Mouse (Mus musculus): ENCODE measurements at regions not wholly inside any gene's neighbourhood (a gene's known extent, or its start where the extent isn't known, plus 50 kb on each side); places are given as distances from the start of the nearest gene placed in this dataset.

DNA sequence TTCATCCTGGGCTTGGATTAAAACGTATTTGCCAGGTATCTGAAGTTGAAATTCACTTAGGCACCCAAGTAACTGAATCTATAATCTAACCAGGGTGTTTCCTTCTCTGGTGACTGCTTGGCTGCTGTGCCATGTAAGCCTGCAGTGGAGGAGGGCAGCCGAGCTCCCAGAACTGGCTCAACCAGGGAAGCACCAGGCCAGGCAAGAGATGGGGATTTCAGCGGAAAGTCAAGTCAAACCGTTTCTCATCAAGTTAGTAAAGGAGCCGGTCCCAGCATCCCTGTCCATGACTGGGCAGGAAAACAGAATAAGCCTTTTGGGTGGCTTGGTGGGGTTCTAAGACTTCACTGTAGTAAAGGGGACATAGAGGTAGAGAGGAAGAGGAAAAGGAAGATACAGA lies 341.1 kb upstream of the Sall1 start:
- no peak for ATAC-seq (replicated peaks; ENCODE audit: low read depth, poor library complexity, severe bottlenecking)

DNA sequence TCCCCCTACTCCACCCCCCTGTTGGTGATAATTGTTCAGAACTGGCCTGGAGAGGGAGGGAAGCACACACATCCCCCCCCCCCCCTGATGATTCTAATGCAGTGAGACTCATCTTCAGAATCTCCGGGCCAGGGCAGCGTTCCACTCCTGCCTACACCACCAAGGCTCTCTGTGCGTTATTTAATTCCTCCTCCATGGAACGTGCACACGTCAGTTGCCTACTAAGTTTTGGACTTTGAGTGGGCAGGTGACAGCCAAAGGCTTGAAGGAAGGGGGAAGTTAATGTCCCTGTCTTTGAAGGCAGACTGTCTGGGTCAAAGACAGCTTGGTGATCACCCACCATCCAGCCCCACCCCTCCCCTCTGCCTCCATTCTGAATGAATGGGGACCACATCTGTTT lies 339.8 kb upstream of the Sall1 start:
- no peak for ATAC-seq (replicated peaks; ENCODE audit: low read depth, poor library complexity, severe bottlenecking)

DNA sequence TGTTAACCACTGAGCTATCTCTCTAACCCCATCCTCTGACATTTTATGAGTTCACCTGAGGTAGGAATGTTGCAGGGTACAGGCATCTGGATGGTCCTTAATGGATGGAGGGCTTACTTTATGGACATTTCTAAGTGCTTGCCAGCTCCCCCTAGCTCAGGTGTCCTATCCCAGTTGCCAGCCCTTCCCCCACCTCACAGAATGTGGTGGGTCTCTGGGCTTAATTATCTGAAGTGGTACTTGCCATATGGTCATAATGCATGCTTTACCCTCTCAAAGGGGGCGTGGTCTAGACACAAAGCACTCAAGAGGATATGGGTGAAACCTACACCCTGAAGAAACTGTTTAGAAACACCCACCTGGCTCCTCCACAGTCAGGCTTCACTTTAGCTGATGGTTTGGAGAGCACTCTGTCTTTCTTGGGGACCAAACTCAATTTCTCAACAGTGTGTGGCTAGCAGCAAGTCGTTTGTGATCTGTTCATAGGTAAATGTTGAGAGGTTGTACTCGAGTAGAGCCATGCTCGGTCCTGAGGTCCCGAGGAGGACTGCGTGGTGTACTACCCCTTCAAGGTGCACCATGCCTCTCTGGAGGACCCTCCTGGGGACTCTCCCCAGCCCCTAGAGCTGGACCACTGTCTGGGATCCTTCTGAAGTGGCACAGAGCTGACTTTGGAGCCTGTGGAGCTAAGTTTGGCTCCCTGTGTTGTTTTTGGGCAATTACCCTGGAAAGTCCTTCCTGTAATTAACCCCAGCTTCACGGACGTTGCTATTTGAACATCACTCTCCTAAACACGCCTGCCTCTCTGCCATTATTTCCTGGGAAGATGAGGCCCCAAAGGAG lies 338.8 kb upstream of the Sall1 start:
- ATAC-seq (replicated peaks; ENCODE audit: low read depth, poor library complexity, severe bottlenecking) = no peak

DNA sequence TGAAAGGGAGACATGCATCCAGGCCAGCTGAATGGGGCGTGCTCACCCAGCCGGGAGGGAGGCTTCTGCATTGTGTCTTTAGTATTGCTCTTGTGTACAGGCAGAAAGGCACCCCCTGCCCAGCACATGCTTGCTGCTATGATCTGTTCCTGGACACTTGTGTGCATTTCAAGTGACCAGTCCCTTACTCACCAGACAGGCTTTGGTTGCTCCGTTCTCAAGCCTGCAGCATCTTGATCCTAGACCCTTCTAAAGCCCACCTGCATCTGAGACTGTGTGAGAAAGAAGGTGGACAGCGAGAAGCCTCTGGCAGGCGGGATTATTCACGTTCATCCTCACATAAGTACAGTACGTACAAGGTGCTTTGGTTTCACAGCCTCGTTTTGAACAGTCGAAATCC lies 336.5 kb upstream of the Sall1 start:
- ATAC-seq (replicated peaks; ENCODE audit: low read depth, poor library complexity, severe bottlenecking) = no peak

DNA sequence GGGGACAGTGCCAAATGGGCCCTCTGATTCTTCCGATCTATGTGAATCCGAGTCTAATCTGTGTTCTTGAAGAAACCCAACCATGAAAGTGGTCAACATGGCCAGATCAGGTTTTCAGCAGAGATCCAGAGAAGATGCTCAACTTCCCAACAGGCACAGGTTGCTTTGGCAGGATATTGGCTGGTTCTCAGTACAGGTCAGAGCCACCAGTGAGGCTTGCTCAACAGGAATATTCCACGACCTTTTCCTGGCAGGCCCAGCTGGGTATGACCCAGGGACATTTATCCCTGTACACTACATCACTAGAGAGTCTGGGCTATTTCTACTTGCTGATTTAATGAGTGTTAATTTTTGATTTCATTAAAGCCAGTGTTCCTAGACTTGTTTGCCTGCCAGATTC lies 328.8 kb upstream of the Sall1 start:
- ATAC-seq (replicated peaks; ENCODE audit: low read depth, poor library complexity, severe bottlenecking) = no peak

DNA sequence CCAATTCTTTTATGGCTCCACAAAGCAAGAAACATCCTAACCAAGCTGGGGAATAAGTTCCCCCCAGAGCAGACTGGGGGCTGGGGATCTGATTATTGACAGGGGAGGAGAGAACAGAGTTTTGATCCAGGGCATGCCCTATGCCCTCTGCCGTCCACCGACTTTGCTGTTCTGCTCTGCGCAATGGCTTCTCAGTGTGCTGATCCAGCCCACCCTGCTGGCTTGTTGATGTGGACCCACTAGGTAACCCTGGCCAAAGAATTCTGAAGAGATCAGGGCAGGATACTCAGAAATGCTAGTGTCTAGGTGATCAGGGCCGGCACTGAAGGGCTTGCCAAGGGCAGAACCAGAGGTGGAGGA lies 327.8 kb upstream of the Sall1 start:
- no peak for ATAC-seq (replicated peaks; ENCODE audit: low read depth, poor library complexity, severe bottlenecking)

DNA sequence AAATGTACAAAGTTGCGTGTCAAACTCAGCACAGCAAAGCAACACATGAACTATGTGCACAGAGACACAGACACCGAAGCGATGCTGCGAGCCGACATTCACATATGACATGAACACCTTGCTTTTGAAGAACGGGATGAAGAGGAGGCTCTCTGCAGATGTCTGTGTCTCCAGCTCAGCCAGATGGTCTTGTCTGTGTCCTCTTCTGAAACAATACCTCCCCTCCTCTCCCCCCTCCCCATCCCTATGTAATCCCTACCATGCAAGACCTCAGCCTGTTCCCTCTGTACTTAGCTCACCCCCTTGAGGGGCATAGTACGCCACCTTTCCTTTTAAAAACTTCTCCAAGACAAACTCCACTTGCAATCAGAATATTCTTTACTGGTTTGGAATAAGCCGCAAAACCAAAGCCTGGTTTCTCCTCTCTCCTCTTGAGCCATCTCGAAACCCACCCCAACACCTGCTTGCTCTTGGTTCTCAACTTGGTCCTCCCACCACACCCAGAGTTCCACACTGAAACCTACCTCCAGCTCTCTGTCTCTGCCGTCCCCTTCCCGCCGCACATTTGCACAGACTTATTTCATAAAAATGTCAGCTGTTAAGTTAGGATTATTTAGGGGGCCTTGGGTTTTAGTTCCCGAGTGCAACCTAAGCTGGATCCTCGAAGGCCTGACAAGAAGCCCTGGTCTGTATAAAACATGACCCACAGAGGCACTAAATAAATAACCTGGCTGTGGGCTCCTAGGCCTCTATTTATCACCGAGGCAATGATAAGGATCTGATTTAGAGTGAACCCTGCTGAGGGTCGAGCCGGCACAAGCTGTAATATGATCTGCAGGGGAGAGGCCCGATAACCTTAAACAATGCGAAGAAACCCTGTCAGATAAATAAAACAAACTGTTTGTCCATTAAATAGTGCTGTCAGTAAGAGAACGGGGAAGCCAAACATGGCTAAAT lies 327.1 kb upstream of the Sall1 start:
- no peak for ATAC-seq (replicated peaks; ENCODE audit: low read depth, poor library complexity, severe bottlenecking)

DNA sequence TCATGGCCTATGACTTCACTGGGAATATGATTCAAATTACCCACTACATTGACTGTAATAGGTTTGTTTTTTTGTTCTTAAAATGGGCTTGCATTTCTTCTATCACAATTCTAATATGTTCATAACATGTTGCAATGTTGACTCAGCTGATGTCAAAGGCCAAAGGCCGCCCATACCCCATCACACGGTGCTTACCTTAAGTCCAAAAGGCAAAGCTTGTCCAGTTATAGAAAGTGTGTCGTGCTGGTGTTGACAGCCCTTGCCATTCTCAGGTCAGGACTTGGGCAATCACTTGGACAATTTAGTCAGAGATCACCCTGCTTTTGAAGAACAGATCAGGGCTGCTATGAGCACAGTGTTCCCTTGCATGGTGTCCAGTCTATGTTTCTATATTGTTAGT lies 321.5 kb upstream of the Sall1 start:
- no peak for ATAC-seq (replicated peaks; ENCODE audit: low read depth, poor library complexity, severe bottlenecking)

DNA sequence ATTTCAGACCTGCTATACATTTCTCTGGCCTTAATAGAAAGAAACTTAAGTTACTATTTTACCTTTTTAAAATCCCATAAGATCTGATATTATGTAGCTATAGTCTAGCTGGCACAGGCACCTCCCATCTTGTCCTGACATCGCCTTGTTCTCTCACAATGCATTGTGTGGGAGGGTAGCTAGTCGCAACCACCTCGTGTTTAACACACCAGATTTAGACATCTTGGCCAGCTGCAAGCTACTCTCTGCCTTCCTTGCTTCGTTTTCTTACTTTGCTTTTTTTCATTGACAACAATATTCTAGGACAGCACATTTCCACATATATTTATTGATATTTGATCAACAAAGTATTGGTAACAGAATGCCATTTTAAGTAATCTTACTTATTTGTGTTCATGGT lies 314.4 kb upstream of the Sall1 start:
- ATAC-seq (replicated peaks; ENCODE audit: low read depth, poor library complexity, severe bottlenecking) = no peak

DNA sequence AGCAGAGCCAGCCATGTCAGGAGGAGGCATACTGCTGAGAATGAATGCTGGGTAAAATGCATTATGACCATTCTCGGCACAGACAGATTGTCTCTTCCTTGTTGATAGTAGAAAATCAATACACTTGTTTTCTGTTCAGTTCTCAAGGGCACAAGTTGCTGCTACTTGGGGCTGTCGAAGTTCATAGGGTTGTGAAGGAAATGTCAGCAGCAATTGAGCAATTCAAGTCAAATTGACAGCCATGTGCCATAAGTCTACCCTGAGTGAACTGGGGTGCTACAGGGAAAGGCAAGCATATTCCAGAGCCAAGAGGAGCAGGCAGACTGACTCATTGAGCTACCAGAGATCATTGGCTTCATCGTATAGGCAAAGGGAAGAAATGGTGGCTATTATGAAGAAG lies 301.6 kb upstream of the Sall1 start:
- no peak for ATAC-seq (replicated peaks; ENCODE audit: low read depth, poor library complexity, severe bottlenecking)

DNA sequence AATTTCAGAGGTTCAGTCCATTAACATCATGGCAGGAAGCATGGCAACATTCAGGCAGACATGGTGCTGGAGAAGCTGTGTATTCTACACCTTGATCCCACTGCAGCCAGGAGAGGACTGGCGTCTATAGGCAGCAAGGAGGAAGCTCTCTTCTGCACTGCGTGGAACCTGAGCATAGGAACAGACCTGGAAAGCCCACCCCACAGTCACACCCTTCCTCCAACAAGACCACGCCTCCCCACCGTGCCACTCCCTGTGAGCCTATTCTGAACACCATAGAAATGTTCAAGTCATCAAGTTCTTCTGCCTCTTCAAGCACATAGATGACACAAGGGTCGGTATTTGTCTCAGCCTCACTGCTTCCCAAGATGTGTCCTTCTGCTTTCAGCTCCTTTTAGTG lies 297.7 kb upstream of the Sall1 start:
- ATAC-seq (replicated peaks; ENCODE audit: low read depth, poor library complexity, severe bottlenecking) = no peak

DNA sequence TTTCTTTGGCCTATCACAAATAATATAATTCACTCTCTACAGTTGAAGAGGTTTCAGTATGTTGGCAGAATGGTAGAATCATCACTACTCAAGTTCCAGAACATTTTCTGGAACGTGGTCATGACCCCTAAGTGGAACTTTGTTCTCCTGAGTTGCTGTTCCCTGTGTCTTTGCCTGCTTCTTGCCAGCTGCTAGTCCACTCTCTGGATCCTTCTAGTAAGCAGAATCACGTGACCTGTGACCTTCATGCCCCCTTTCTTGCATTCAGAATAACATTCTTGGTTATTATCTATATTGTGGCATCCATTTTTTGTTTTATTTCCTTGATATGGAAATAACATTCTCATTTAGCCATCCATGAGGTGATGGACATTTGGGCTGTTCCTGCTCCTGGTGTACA lies 291.5 kb upstream of the Sall1 start:
- no peak for ATAC-seq (replicated peaks; ENCODE audit: low read depth, poor library complexity, severe bottlenecking)

DNA sequence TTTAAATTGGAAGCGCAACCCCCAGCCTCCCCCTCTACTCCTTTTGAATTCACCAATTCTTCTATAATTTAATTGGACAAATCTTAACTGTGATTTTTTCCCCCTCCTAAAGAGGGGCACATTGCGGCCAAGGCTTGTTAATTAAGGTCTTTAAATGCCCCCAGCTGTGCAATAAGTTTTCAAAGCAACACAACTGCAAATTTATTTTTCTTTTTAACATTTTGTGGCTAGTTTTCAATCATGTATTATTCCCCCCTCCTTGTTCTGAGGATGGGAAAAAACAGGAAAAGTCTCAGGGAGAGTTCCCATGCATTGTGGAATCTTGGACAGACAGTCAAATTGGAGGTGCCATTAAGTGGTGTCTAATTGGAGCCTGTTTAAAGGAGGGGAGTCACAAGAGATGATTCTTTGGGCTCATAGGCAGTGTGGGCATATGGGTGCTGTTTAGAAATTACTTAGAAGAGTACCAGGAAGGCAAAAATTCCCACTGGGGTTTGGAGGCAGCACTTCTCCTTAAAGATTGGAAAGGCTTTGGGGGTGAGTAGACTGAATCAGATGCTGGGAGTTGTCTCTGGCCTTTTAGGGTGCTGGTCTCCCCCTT lies 281.9 kb upstream of the Sall1 start:
- no peak for ATAC-seq (replicated peaks; ENCODE audit: low read depth, poor library complexity, severe bottlenecking)

DNA sequence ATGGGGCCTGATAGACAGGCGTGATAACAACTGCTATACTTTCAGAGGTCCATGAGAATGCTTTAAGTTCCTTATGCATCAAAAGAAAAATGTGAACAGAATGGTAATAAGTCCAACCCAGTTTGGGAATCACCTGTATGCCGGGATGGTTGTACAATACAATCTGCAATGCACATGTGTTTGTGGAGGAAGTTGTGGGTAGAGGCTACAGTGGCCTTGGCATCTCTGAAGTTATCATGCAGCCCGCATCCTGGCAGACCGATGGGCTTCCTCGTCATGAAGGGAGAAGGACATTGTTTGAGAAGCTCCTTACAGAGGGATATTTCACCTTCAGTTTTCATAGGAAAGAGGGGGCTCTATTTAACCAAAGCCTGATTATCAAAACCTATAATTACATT lies 281.3 kb upstream of the Sall1 start:
- no peak for ATAC-seq (replicated peaks; ENCODE audit: low read depth, poor library complexity, severe bottlenecking)

DNA sequence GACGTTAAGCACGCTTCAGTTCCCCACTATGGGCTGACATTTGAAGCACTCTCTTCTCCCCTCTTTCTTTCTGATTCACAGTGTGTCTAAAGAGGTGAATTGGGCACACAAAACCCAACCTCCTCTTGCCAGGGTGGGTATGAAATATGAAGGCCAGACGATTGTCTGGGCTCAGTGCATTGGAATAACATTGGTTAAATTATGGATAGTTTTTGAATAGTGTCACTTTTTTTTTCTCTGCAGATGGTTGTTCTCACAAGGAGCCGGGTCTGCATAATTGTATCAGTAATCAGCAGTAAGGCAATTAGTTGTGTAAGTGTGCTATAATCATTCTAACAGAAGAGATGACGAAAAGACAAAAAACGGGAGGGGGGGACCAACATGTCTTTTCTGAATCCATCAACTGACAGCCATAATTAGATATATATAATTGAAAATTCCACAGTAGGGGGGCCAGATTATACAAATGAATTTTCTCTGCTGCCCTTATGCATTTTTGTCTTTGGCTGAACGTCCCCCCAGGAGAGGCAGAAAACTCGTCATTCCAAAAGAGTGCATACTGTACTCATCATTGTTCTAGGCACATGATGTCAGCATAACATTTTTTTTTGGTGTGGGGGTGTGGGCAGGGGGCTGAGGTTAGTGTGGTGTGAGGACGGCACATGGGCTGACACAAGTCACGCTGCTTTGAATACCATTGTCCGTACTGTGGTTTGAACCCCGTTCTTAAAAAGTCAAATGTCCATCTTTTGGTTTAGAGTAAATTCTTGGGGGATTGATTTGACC lies 280.7 kb upstream of the Sall1 start:
- ATAC-seq (replicated peaks; ENCODE audit: low read depth, poor library complexity, severe bottlenecking) = no peak

DNA sequence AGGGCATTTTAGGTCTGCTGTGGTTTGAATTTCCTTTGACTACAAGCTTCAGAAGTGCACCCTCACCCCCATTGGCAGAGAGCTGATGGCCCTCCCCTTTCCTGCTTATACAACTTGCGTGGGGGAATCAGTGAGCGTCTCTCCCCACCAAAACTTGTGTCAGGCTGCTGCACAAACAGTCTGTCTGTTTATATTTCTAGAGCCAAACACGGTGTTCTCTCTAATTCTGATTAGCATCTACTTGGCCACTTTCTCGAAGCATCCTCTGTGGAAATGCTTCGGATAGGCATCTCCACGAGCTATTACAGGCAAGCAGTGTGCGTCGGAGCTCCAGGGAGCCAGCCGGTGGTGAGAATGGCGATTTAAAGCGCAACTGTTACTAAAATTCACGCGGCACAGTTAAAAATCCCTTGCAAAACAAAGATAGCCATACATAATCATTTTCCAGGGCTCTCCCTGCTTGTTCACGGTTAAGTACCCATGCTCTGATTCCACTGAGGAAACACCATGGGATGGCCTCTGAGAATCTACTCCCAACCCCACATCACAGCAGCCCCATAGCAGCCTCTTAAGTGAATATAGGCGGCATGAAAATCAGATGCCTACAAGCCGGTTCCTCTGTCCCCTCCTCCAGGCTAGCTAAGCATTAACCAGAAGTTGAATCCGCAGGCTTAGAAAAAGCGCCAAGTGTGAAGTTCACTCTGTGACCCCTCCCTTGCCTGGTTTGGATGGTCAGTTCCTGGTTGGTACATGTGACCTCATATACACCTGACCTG lies 273.7 kb upstream of the Sall1 start:
- ATAC-seq (replicated peaks; ENCODE audit: low read depth, poor library complexity, severe bottlenecking) = no peak

DNA sequence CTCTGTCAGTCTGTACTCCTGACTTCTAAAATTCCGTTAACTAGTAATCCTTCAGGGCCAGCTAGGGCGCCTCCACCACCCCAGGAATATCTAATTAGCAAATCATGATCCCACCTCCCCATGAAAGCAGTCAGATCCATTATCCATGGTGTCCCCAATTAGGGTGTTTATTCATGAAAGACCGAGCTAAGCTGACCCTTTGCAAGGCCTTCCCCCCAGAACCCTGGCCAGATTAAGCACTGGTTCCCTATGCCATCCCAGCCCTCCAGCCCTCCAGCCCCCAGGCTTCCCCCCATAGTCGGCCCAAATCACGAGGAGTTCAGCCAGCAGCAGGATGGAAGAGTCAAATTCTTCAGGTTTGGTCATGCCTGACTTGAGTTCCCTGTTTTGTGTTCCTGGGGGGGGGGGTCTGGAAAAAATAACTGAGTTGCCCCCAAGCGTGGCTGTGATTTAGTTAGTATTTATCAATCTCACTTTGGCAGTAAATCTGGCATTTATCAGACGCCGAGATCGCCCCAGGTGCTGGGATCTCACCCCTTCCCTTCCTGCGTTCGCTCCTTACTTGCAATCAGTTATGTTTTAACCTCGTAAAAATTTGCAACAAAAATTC lies 272.7 kb upstream of the Sall1 start:
- no peak for ATAC-seq (replicated peaks; ENCODE audit: low read depth, poor library complexity, severe bottlenecking)

DNA sequence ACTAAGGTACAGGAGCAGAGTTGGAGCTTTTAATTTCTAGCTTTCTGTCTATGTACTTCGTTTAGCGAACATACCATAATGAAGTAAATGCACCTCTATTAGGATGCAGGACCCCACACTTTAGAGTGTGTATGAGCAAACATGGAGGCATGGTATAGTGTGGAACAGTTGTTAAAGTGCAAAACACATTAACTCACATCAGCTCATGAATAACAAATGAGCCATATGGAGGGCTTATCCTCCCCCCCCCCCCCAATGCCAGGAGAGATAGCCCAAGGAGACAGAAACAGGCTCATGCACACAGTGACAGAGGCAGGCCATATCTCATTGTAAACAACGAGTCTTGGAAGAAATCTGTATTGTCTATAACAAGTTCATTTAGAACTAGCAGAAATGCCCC lies 270.9 kb upstream of the Sall1 start:
- ATAC-seq (replicated peaks; ENCODE audit: low read depth, poor library complexity, severe bottlenecking) = no peak

DNA sequence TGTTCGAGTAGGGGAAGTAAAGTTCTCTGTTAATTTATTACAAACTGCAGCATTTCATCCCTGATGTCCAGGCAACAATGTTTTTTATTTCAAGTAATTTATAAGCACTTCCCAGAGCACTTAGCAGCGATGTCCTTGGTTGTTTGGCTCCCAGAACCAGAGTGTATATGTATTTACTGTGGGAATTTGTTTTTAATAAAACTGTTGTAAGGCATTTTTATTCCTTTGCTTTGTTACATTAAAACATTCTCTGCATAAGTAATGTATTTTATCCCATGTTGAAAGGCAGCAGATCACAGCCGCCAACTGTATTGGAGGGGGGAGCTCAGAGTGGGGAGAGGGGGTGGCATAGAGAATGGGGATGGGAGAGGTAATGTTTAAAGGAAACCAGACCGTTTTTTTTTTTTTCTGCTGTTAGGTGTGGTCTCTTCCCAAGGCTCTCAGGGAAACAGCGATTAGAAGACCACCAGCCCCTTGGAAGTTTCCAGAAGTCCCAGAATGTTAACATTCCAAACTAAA lies 266.8 kb upstream of the Sall1 start:
- ATAC-seq (replicated peaks; ENCODE audit: low read depth, poor library complexity, severe bottlenecking) = no peak

All from common myeloid progenitor, adult 5-6 weeks (primary cell).